Mouse (Mus musculus): ENCODE measurements around the gene Hcrtr1.
A peak's percentile ranks its signal among the peaks of the same experiment; 100 is the strongest.

The Hcrtr1 gene

DNA sequence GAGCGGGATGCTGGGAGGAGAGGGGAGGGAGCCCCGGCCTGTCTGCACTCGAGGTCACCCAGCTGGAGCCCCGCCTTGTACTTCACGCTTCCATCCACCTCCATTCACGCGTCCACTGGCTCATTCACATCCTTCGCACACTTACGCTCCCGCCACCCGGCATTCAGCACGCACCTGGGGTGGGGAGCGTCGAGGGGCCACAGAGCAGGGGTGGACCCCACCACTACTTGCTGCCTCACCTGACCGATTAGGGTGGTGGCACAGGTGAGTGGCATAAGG is at the start of gene Hcrtr1:
Gene Hcrtr1 (minus strand): TSS at position 146 of the 279 bp plus-strand sequence.
- DNase-seq (ENCODE audit: low spot score), result no peak

DNA sequence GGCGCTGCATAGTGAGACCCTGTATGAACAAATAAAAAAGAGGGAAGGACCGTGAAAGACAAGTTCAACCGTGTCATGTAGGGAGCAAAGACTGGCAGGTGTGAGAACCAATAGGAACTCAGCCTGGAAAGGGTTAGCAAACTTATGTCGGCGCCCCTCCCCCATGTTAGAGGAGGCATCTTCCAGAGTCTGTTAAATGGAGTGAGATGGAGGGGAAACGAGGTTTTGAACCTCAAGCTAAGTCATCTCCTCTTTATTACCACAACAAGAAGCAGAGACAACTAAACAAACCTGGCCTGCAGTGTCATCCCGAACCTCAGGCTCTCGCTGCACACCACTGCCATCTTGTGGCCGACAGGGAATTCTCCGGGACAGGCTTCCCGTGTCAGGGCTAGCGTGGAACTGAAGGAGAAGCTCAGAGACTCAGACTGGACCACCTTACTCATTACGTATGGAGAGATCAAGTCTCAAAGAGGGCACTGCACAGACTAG is 49.7 kb upstream of the Hcrtr1 start:
- DNase-seq (ENCODE audit: low spot score), result peak; percentile 73

DNA sequence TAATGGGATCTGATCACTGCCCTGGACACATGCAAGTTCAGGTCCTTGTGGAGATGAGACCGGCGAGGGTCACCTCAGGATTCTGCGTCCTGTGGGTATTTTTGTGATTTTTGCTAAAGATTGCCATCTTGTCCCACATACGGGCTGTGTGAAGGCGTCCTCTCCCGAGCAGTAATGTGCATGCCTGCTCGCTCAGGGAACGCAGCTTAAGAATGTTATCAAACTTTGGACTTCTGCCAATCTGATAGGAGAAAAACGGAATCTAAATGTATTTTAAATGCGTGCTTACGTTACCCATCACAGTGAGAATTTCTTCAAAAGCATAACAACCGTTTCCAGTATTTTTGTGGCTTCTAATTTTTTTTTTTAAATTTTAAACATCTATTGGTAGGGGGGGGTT is 47.7 kb upstream of the Hcrtr1 start:
- no peak for DNase-seq (ENCODE audit: low spot score)

DNA sequence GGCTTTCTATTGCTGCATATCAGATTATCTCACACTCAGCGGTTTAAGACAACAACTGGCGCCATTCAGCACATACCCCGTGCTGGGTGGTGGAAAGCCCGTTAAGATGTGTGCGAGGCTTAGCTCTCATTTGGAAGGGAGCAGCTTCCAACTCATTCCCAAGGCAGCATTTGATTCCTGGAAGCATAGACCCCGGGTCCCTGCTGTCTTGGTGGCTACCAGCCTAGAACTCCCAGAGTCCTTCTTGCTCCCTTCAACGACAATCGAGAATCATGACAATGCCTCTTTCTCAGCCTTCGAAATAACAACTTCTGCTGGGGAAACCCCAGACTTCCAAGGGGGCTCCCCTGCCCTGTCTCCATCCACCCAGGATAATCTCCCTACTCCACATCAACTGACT is 47.3 kb upstream of the Hcrtr1 start:
- DNase-seq (ENCODE audit: low spot score), result no peak

DNA sequence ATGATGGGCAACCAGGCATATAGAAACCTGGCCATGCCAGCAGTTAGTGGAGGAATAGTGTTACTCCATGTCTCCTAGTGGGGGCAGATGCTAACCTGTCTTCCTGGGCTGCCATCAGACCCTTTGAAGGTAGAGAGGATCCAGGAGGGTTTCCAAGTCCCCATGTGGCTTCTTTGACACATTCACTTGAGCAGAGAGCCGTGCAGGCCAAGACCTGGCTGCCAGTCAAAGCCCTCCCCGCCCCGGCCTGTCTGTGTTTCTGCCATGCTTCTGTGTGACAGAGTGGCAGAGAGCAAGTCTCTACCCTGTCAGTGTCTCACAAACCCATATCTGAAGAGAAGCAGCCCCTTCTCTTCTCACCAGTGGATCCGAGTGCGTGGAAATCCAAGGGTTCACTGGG is 44.7 kb upstream of the Hcrtr1 start:
- no peak for DNase-seq (ENCODE audit: low spot score)

DNA sequence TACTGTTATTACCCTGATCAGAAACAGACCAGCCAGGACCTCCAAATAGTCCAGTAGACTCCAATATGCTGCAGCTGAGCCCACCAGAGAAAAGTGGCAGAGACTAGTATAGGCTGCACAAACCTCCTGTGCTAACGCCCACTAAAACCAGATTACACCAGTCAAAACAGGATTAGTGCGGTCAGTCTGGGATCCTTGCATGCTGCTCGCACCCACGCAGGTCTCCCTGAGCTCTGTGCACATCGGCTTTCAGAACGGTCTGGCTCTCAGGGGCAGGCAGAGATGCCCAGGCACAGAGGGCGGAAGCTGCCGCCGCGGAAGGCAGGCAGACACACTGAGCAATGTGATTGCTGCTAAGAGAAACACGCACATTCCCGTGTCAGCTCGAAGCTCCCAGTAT is 43.9 kb upstream of the Hcrtr1 start:
- no peak for DNase-seq (ENCODE audit: low spot score)

DNA sequence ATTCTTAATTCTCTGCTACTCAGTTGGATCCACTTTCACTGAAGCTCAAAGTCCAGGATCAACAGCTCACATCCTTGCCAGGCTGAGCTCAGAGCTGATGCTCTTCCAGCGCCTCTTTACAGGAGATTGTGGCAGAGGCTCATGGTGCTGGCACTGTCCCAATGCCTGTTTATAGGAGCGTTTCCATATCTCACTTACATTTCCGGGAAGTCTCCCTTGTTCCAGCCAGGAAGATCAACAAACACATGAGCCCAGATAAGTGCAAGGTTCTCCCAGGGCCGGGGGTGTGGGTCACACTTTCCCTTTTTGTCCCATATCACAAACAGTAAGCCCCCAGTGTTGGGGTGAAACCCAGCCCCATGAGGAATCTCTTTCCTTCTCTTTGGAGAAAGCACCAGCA is 42.7 kb upstream of the Hcrtr1 start:
- no peak for DNase-seq (ENCODE audit: low spot score)

DNA sequence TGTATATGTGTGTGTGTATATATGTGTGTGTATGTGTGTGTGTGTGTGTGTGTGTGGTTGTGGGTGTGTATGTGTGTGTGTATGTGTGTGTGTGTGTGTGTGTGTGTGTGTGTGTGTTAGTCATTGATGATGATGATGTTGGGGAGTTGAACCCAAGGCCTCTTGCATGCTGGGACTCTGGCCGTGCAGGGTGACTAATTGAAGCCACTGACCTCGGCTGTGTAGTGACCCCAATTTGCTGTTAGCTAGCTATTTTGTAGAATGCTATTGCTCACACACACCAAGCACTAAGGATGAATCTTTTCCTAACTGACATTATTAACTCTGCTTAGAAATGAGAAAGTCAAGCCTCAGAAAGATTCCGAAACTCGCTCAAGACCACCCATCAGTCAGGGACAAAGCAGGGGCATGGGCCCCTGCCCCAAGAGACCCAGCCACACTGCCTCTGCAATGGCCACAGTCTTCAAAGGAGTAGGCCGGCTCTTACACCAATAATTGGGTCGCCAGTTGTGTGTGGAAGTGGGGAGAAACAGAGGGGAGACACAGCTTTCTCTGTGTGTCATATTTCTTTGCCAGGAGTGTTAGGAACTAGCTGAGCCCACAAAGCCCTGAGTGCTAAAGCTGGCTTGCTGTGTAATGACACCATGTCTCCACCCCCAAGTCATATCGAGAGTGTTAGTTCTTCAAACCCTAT is 41.9 kb upstream of the Hcrtr1 start:
- DNase-seq (ENCODE audit: low spot score), result no peak

DNA sequence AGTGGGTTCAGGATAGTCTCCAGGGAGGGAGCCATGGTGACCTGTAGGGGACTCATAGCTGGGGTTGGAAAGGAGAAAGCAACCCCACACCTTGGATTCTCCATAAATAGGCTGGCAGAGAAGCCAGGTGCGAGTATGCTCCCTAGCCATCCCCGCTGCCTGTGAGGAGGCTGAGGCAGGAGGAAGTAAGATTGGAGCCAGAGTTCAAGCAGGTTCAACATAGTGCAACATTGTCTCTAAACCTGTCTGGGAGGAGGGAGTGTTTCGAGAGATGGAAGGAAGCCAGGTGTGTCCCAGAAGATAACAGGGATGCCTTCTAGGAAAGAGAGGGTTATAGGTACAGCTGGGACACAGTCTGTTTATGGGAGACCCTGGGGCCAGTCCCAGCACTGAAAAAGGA is 40.7 kb upstream of the Hcrtr1 start:
- no peak for DNase-seq (ENCODE audit: low spot score)

DNA sequence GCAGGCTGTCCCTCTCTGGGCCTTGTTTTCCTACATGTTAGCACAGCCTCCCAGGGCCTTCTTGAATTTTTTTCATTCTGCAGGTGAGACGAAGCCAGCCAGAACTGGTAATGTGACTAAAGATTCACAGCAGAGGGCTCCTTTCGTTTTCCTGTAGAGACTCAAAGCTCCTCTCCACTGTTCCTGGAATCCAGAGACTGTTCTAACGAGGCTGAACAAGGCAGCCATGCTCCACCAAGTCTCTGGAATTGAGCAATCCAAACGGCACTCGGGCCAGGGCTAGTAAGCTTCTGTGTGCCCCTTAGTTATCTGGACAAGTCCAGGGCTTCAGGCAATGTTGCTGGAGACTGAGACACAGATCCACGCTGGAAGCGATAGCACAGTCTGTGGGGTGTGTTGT is 38.4 kb upstream of the Hcrtr1 start:
- no peak for DNase-seq (ENCODE audit: low spot score)

DNA sequence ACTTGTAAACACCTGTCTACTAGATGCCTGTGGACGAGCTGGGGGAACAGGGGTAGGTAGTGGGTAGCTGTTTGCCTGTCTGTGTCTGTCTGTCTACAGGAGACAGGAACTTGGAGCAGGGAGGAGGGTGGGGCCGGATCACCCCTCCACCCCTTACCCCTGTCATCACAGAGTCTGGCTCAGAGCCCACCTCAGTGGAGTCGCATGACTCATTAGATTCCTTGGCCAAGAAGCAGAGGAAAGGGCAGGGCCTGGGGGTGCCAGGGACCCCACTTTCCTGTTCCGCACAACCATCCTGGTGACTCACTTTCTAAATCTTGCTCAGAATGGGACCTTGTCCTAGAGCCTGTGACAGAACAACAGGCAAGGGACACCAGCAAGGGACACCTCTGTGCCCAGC is 37.9 kb upstream of the Hcrtr1 start:
- no peak for DNase-seq (ENCODE audit: low spot score)

DNA sequence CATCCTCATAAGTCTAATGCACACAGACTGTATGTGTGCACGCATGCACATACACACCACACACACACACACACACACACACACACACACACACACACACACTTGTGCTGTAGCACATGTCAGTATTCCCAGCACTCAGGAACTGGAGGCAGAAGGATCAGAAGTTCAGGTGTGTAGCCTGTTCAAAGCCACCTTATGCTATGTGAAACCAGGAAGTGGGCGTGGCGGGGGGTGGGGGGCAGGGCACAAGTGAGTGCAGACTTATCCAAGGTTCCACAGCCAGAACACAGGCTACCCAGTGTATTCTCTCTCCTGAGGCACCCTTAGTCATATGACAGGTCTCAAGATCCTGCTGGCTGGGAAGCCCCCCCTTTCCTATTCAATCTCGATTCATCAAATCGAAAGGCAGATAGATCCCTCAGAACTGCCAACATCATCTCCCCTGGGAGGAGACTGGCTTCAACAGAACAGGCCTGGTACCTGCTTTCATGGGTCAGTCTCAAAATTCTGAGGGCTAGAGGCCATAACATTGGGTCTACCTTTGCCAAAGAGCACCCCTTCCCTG is 37.1 kb upstream of the Hcrtr1 start:
- DNase-seq (ENCODE audit: low spot score), result no peak

DNA sequence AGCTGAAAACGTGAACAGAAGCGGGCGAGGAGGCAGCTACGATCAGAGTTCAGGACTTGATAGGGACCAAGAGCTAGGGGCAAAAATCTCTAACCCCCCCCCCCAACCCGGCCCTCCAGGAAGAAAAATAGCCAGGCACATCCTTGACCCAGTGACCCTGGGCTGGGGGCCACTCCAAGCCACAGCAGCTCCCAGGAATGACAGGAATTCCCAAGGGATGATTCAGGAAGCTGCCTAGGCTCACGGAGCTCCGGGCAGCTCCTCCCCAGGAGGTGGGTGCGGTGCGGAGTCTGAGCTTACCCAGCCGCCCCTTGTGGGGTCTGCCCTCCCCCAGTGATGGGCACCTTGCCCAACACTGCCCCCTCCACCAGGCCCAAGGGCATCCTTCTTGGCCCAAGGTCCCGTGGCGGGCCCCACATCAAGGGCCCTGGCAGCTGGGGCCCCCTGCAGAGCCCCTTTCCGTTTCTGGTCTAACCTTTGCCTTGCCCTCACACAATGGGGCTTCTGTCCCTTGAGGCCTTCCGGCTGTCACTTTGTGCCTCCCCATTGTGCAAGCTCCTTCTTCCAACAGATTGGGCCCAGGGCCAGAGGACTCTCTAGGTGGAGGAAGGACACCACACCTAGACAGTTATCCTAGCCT is 36.0 kb upstream of the Hcrtr1 start, which contains the start of gene Tinagl1:
Gene Tinagl1 (minus strand): TSS at position 51 of the 640 bp plus-strand sequence.
- DNase-seq (ENCODE audit: low spot score), result no peak

DNA sequence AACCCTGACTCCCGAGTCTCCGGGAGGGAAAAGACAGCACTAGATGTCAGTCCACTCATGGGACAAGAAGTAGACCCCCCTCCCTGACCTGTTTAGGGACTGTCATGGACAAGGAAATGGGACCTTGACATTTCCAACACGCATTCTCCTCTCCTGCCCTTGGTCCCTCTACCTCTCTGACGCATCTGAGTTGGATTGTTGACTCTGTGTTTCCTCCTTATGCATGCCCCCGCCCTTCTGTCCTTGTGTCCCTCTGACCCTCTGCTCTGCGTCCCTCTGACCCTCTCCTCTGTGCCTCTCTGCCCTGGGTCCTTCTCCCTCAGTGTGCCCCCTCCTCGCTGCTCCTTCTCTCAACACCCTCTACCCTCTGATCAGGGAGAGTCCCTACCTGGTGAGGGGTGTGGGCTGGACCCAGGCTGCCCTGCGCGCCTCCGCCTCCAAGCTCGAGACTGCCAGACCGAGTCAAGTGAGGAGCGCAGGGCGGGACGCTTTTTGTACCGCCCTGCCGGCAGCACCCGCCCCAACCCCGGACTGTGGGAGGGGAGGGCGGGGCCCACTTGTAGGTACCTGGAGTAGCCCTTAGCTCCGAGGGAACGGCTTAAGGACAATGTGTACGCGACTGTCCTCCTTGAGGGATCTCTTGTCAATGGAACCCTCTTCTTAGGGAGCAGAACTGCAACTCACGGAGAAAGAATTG is 35.3 kb upstream of the Hcrtr1 start:
- no peak for DNase-seq (ENCODE audit: low spot score)

DNA sequence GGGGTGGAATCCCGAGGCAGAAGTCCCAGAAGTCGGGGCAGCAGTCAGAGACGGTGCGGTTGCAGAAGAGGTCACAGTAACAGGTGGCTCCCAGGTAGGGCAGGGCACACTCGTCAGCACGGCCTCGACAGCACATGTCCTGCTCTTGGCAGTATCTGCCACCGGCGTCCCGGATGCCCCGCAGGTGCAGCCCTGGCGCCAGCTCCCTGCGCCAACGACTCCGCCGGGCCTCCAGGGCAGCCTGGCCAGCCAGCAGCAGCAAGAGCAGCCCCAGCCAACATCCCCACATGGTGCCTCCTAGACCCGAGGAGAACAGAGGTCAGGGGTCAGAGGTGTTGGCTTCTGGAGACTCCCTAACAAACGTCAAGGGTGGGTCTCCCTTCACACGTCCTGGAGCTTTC is 34.8 kb upstream of the Hcrtr1 start:
- no peak for DNase-seq (ENCODE audit: low spot score)

DNA sequence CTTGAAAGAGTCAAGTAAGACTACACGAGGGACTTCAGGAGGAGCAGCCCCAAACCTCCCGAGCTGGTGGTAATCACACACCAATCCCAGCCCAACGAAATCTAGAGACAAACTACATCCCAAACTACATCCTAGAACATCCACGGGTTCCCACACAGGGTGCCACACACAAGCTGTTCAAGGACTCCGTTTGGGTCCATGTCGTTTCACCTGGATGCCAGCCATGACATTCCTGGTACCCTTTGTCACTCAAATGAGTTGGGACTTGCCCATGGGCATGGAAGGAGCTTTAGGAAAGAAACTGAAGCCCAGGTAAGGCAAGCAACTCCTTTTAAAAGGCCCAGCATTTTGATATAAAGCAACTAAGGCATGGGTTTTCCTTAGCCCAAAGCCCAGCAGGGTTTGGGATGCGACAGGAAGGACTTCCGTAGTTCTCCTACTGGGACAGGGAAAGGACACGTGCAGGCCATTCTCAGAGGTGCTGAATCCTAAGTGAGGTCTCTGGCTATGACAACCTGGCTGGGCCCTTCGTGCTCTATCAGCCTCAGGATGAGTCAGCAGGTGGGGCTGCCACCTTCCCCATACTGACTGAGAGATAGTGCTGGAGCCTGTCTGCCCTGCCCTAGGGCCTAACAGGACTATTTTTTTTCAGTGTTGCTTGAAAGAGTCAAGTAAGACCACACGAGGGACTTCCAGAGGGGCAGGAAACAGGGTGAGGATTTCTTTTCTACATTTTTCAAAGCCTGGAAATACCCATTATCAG is 34.1 kb upstream of the Hcrtr1 start:
- no peak for DNase-seq (ENCODE audit: low spot score)

DNA sequence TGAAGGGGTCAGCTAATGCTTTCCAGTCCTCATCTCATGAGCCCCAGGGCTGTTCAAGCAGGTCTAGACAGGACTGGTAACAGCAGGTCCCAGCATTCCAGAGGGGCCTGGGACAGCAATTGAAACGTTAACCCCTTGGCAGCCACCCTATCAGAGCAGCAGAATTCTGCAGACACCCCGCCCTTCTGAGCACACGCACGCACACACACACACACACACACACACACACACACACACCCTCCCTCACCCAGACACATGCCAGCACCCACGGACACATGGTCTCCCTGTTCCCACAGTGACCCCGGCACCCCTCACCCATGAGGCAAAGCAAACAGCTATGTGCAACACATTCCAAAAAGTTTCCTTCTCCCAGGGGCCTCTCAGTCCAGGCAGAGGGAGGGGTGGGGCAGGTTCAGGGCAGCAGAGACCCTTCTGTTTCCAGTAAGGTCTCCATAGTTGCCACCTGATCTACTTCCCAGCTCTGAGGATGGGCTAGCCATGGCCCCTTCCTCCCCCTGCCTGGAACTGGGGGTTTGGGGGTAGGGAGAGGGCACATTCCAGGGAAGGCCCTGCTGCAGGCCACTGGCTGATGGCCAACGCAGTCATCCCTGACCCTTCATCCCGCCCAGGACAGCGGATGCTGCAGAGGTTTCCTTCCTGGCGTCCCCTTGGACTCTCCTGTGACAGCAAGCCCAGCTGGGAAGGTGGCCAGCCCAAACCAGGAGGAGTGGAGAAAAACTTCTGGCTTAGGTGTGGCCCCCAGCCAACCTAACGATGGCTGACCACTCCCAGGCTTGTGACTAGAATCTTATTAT is 33.0 kb upstream of the Hcrtr1 start:
- DNase-seq (ENCODE audit: low spot score), result no peak

DNA sequence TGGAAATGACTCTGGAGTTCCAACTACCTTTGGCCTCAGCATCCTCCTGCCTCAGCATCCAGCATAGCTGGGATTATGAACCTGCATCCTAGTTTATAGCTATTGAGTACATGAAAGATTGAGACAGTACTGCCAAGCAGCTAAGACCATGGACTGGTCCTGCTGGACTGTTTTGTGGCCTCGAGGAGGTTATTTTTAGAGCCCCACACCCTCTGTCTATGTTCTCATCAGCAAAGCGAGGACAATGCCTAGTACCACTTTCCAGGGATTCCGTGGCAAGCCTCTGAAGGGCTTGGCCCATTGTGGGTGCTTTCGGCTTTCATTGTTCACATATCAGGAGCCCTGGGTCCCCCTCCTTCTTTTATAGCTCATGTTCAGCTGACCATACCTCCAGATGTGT is 31.2 kb upstream of the Hcrtr1 start:
- DNase-seq (ENCODE audit: low spot score), result no peak

DNA sequence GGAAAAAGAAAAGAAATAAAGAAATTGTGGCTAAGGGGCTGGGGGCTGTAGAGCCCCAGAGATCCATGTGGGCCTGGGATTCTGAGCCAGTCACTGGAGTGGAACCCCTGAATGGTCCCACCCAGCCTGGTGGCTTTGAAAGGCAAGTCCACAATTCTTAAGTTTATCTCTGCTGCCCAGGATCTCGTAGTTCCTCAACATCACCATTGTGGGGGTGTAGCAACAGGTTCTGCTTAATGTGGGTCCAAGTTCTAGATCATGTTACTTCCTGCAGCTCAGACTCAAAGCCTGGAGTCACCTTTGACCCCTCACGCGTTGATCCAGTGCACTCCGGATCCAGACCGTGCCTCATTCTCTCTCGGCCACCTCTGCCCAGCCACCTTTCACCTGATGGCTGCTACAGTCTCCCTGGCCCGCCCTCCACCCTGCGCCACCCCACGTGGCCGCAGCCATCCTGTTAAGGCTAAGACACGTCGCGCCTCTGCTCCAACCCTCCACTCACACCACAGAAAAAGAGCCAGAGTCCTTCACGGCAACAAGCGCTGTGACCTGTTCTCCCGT is 30.3 kb upstream of the Hcrtr1 start:
- no peak for DNase-seq (ENCODE audit: low spot score)

DNA sequence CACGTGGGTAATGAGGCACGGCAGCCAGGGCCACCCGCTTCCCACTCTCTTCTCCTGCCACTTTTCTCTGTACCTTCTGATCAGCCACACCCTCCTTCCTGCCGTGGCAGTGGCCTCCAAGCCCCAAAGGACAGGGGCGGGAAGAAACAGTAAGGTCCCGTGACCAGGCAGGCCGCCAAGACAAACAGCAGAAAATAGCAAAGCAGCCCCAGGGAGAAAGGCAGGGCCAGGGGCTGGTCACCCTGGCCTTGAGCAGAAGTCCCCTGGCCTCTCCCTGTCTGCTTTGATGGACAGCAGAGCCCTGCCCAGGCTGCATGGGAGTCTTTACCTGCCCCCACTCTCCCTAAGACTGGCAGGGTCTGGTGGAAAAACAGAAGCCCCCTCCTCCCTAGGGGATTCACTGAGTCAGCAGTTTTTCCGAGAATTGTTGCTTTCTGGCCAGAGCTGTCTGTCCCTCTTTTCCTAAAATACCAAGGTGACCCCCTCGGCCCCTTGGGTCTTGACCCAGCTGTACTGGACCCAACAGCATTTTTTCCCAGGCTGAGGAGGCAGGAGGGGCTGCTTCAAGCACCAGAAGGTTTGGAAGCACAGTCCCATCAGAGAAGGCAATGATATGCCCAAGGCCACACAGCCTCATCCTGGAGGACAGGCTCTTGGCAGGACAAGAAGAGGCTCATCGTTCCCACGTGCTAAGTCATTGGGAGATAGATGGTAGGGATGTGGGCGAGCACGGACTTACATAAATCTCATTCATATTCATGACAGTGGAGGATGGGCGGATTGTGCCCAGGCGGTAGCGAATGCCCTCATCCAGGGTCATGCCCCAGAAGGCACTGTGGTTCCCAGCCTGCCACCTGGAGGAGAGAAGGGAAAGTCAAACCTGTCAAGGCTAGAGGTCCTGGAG is 29.4 kb upstream of the Hcrtr1 start:
- peak; percentile 27 for DNase-seq (ENCODE audit: low spot score)

All from layer of hippocampus, adult 11-12 months (tissue).